Mouse (Mus musculus): ENCODE results near the gene Gm21882. TPM values are rescaled to one million over a fixed set of nuclear protein-coding genes. Genes with fewer than 3 reads are reported as not detected.
"Not testable (repeated sequence)": the region's sequence is repeated elsewhere in the genome, so short reads cannot be mapped to it uniquely, and the experiment has no call there.

Gene Gm21882
- polyA plus RNA-seq (2012; fragmentation: generic; extraction: Trizol): not detected

- not testable (repeated sequence) for H3ac ChIP-seq (ENCODE audit: control insufficient read depth, insufficient read length); H3K4me3 ChIP-seq; H3K79me2 ChIP-seq (ENCODE audit: control insufficient read depth, insufficient read depth); H3K4me2 ChIP-seq (ENCODE audit: low read depth); H3K27me3 ChIP-seq (ENCODE audit: control insufficient read depth, insufficient read depth, insufficient read length); H3K36me3 ChIP-seq (ENCODE audit: control insufficient read depth, insufficient read depth)
Observed at GRCm38 (mm10) chrY:40381423-40381822, at the start of gene Gm21882. Gene Gm21882, minus strand, starts transcription at chrY:40381523.

Other genes with a start within 250 kb of the Gm21882 start
- gene Gm21865, start 64.6 kb downstream of the Gm21882 start, polyA plus RNA-seq (2012; fragmentation: generic; extraction: Trizol): not detected